Mouse (Mus musculus) urinary bladder, adult 2 months (tissue): ENCODE data around the gene Thap4. TPM values are rescaled to one million over a fixed set of nuclear protein-coding genes. Genes with fewer than 3 reads are reported as not detected.
"Not testable (repeated sequence)": the region's sequence is repeated elsewhere in the genome, so short reads cannot be mapped to it uniquely, and the experiment has no call there.

Source experiments
- DNase-seq: peaks from one replicate; pipeline ENCODE4 v3.0.0; 2022; ENCODE audit warnings: low spot score
- polyA plus RNA-seq: library from polyadenylated mRNA; depleted of rRNA; stranded (reverse); fragments of >200 nt; gene quantifications from 2 replicates; pipeline ENCODE4 v1.2.3, GENCODE M21; 2012

Thap4 gene
- polyA plus RNA-seq, 1 experiment = 39.9 TPM

DNA sequence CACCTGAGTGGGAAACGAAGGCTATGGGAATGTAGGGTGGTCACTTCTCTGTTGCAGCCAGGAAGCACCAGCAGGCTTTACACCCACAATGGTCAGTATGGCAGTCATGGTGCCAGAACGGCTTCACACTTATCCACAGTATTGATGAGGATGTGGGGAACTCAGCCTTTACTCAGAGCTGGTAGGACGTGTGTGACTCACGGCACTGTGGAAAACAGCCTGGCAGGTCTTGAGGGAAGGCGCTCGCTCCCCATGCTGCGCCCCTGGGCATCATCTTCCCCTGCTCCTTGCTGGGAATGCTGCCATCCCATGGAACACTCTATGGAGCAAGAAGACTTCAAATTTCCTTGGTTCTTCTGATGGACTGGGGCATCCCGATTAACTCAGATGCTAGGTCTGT, 63.6 kb downstream of the Thap4 start:
- no peak for DNase-seq

DNA sequence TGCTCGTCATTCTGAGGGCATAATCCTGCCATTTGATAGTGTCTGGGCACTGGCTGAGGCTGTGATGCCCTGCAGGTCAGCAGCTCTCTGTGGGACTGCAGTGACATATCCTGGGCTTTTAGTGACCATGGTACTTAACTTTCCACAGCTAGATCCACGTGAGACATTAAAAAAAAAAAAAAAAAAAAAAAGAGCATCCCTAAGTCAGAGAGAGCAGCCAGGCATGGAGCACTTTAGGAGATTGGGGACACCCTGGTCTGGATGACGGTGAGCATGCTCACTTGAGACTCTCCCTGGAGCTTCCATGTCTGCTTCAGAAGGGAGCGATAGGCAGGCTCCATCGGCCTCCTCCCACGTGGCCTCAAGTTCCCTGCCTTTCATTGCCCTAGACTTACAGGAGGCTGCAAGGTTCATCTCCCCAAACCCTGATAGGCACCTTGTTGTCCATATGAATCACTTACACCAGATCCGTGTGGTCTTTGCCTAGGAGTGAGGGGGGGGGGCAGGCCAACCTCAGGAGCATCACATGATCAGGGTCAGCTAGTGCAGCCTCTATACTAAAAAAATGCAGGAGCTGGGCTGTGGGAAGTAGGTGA, 64.7 kb downstream of the Thap4 start:
- no peak for DNase-seq

GRCm38 (mm10) chr1:93688154-93688553, 66.5 kb downstream of the Thap4 start:
- no peak for DNase-seq

DNA sequence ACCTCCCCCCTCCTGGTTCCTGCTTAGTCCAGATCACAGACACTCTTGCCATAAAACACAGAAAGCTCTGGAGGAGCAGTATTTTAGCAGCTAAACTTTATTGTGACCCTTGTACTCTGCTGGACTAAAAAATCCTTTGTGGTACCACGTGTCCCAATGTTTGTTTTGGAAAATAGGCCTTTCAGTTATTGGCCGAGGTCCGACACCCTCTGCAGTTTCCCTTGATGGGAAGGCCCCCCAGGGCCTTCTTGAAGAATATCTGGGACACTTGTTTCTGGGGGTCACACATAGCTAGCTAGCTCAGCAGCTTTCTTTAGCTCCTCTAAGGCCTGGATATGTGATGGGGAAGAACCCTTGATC, 67.7 kb downstream of the Thap4 start:
- no peak for DNase-seq

DNA sequence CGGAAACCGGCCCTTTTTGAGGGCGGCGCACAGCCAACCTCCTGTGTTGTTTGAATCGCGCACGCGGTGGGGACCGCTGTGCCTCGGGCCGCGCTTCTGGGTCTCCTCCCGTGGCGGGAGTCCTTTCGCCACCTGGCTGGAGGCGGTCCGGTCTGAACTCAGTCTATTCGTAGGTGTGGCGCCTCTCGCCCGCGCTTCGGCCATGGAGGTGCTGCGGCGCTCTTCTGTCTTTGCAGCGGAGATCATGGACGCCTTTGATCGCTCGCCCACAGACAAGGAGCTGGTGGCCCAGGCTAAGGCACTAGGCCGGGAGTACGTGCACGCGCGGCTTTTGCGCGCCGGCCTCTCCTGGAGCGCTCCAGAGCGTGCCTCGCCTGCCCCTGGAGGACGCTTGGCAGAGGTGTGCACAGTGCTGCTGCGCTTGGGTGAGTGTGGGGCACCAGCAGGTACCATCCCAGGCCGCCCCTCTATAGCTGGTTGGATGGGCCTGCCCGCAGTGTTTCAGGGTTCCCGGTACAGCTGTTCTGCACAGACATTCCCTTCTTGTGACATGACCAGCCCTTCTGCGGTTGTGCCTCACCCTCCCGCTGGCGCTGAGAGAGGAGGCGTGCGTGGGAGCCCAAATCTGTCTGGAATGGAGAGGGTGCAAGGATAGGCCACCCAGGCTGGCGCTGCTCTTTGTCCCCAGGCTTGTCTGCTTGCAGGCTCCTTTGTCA, 68.3 kb downstream of the Thap4 start:
- peak; percentile 54 for DNase-seq

DNA sequence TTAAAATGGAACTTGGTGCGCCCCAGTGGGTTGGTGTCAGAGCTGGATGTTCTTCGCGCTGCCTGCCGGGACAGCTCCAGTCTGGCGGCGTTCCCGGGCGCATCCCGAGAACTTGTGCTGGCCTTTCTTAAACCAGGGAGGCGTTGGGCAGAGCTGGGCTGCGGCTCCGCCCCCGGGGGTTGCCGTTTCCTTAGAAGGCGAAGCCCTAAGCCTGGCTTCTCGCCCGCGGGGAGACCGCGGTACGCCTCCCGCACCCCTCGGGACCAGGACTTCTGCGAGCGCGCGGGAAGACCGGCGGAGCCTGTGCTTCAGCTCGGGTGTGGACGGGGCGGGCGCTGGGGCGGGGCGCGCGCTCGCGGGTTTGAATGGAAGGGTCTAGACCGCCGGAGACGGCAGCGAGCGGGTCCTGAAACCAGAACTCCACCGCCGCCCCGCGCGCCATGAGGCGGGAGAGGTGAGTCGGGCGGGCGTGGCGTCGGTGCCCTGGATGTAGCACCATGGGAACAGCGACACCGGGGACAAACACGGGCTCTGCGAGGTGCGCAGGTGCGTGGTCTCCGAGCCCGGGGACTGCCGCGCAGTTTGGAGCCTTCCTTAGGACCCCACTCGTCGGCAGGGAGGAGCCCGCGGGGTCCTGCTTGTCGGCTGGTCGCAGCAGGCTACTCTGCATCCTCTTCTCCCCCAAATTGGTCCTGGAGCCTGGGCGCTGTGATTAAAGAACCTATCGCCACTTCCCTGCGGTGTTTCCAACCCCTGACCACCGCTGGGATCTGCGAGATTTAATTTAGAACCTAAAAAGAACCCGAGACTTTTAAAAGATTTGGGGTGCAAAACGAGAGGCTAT, 69.0 kb downstream of the Thap4 start, which contains the start of gene Bok:
Gene Bok, plus strand, starts transcription at position 260 of the 844 bp plus-strand sequence.
- DNase-seq = peak; percentile 73

- DNase-seq = no peak
These were observed 74.6 kb downstream of the Thap4 start for GRCm38 (mm10) chr1:93679889-93680568.

DNA sequence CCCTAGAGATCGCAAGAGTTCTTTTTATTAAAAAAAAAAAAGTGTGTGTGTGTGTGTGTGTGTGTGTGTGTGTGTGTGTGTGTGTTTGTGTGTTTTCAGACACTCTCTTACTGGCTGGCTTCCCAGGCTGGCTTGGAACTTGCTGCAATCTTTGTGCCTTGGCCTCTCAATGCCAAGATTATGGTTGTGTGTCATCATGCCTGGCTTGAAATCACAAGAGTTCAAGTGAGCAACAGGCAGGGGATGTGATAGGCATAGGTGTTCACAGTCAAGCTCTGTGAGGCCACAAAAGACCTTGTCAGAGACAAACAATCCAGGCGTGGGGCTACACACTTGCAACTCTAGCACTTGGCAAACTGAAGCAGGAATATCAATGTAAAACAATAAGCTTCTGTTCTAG, 76.3 kb downstream of the Thap4 start:
- no peak for DNase-seq

DNA sequence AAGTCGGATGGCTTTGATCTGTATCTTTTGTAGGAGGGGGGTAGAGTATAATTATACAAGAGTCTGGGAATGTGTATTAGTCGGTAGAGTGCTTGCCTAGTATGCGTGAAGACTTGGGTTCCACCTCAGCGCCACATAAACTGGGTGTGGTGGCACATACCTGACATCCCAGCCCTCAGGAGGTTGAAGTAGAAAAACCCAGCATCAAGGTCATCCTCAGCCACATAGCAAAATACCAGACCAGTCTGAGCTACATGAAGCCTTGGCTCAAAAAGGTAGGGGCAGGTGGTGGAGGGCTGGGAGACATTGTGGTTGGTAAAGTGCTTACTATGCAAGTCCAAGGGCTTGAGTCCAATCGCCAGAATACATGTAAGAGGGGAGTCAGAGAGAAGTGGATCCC, 82.0 kb downstream of the Thap4 start:
- no peak for DNase-seq

DNA sequence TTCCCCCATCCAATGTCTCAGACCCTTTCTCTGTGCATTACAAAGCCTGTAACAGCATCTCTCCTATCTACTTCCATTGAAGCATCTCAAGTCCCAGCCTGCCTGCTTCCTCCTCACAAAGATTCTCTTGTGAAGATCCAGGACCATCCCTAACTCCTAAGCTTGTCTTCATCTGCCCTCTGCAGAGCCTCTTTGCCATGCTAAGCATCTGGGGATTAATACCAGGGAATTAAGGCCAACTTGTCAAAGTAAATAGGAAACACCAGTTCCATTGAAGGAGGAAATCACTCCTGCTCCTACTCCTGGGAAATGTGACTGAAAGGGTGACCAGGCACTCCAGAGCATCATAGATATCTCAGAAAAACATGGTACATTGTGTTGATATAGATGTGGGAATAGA, 84.7 kb downstream of the Thap4 start:
- DNase-seq = no peak

DNA sequence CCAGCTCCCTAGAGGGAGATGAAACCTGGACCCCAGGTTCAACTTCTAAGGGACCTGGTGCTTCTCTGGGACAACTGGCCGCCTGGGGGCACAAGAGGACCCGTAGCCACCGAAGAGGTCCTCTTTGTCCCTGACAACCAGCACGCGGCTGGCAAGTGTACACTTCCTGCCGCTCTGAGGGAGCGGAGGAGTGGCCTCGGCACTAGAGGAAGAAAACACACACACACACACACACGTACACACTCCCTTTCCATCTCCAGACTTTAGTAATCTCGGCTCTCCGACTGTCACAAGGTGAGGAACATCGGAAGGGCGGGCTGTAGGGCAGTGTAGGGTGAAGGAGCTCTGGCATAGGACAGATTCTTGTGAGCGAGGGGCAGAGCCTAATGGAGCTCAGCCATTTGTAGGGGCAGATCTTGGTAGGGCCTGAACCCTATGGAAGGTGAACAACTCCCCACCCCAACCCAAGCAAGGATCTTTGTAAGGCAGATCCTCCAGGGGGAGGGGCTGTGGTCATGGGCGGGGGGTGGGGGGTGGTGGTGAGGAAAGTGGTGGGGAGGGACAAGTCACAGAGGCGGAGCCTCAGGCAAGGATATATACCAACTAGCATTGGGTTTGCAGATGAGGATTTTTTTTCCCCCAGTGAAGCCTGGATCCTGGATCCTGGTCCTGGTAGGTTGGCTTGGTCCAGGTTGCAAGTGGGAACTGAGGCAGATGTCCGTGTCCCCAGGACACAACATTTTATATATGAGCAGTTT, 85.7 kb downstream of the Thap4 start:
- peak; percentile 55 for DNase-seq

DNA sequence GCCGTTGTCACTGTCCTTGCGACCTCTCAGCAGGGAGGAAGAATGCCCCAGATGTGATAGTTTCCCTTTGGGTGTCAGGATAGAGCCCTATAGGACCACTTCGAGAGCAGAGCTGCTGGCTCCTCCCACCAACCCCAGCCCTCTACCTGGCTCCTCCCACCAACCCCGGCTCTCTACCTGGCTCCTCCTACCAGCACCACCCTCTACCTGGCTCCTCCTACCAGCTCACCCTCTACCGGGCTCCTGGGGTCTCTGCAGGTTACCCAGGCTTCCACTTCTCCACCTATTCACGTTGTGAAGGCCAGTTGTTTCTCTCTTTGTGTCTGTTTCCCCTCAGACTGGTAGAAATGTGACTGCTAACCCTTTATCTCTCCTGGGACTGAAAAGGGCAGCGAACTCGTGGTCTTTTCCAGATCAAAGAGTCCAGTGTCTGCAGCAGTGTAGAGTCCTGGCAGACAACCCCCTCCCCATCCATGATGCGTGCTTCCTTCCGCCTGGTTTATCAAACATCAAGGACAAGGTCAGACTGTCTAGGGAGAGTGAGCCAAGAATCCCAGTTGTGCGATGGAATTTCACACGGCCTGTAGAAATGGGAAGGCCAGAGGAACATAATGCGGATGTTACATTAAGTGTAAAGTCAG, 86.8 kb downstream of the Thap4 start:
- no peak for DNase-seq

DNA sequence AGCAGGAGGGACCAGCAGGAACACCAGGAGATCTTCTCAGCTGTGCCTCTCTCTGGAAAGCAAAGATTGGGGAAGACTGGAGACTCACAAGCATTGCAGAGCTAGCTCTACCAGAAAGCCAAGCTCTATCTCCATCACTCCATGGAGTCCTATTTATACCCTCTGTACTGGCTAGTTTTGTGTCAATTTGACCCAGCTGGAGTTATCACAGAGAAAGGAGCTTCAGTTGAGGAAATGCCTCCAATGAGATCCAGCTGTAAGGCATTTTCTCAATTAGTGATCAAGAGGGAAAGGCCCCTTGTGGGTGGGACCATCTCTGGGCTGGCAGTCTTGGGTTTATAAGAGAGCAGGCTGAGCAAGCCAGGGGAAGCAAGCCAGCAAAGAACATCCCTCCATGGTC, 96.1 kb downstream of the Thap4 start, which contains the start of gene Stk25:
Gene Stk25, minus strand, starts transcription at position 101 of the 400 bp plus-strand sequence.
- not testable (repeated sequence) for DNase-seq

GRCm38 (mm10) chr1:93657025-93657360, 97.7 kb downstream of the Thap4 start:
- no peak for DNase-seq

- DNase-seq = no peak
These were observed 98.2 kb downstream of the Thap4 start for GRCm38 (mm10) chr1:93656325-93657024.

DNA sequence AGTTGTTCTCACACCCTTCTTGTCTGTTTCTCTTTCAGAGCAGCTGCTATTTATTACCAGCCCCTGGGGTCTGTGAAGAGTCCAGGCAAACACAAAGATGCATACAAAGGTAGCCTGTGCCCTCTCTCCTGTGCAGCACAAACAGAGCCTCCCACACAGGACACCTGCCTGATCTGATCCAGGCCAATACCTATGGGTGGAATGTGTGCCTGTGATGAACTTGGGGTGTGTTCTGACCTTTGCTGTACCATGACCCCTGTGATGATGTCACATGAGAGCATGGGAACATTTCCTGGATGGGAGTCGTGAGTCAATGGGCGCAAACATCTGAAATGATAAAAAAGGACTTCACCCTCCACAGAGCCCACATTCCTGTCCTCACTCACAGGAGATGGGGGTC, 99.9 kb downstream of the Thap4 start:
- no peak for DNase-seq

GRCm38 (mm10) chr1:93654275-93654674, 100.4 kb downstream of the Thap4 start:
- no peak for DNase-seq
